Mouse (Mus musculus) MN1 (cell line): ENCODE results near the gene Saxo1.
A peak's percentile ranks its signal among the peaks of the same experiment; 100 is the strongest.

Source experiments
- DNase-seq: peaks from one replicate; pipeline ENCODE4 v3.0.0-alpha.2; 2016; ENCODE audit warnings: low spot score

Saxo1 gene

DNA sequence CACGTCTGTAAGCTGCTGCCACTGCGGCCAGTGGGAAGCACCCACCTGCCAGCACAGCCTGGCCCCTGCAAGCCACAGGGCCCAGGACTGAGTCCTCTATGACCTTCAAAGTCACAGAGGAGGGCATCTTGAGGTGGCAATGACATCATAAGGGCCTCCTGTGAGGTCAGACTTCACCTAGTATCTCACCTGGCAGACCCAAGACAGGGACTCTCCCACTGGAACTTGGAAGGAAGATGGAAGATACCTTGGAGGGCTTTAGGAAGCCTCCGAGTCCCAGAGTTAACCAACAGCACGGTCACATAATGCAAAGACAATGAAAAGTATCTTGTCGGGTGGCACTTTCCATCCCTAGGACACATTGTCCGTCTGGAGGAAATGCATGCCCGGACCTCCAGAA is at the start of gene Saxo1:
TSS of gene Saxo1 (minus strand) at position 101 of the 400 bp plus-strand sequence.
- no peak for DNase-seq

DNA sequence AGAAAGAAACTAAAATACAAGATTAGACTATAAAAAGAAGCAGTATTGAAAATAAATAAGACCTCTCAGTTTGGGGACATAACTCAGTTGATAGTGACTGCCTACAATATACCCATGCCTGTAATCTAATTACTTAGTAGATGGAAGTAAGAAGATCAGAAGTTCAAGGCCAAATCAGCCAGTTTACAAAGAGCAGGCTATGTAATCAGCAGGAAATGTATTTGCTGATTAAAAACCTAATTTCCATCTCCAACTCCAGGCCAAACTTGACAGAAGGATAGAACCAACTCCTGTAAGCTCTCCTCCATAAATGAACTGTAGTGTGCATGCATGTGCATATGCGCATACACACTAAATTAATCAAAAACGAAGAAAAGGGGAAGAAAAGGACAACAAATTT is 33.2 kb upstream of the Saxo1 start:
- DNase-seq, result no peak

DNA sequence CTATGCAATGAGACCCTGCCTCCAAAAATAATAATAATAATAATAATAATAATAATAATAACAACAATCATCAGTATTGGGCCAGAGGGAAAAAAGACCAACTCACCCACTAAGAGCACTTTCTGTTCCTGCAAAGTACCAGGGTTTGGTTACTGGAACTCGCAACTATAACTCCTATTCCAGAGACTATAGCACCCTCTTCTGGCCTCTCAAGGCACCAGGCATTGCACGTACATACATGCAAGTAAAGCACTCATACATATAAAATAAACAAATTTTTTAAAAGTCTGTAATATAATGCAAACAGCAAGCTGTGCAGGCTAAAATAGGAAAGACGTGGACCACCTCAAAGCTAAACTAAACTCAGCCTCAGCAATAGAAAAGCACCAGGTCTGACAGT is 30.1 kb upstream of the Saxo1 start:
- no peak for DNase-seq

DNA sequence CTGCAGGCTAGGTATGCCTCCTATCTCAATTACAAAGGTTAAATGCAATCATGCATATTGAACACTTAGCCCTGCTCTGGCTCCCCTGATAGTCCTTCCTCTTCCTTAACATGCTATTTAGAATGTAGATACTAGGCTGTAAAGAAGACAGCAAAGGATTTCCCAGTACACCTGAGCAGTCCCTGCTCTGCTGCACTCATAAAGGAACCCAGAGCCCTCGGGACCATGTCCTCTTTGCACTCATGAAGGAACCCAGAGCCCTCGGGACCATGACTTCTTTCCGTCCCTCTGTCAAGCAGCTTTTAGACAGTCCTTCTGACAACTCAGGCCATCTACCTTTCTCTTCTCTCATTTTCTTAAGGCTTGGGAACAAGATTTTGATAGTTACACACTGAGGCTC is 22.5 kb upstream of the Saxo1 start:
- DNase-seq, result no peak

DNA sequence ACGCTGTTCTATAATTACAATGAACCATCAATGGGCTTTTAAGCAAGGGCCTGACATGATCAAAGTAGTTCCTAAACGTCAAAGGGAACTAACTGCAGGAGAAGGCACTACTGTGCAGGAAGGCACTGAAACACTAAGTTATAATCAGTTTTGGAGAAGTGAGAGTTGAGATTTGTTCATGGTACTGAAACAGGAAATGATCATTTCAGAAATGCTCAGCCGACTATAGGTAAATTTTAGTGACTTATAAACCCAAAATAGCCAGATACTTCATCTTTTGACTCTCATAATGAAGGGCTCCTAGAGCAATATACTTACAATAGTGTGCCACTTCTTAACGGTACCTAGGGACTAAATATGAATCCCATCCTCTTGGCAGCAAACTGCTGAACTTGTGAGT is 21.9 kb upstream of the Saxo1 start:
- DNase-seq, result no peak

DNA sequence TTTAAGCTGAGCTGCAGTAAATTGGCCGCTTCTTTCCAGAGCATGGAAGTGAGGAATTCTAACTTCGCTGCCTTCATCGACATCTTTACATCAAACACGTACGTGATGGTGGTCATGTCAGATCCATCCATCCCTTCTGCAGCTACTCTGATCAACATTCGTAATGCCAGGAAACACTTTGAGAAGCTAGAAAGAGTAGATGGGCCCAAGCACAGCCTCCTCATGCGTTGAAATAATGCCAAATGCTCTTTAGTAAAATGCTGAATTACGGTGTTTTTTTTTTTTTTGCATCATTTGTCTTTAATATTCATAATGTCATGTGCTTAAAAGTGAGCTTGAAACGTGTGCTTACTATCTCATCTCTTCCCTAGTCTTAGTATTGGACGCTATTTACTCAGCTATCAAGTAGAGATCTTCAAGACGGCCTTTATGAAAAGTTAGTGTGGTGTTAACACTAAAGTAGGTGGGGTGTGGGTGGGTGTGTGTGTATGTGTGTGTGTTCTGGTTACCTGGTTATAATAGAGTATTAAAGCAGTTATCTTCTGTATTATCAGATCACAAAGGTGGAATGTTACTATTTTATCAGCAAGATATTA is 18.6 kb upstream of the Saxo1 start:
- peak; percentile 14 for DNase-seq

DNA sequence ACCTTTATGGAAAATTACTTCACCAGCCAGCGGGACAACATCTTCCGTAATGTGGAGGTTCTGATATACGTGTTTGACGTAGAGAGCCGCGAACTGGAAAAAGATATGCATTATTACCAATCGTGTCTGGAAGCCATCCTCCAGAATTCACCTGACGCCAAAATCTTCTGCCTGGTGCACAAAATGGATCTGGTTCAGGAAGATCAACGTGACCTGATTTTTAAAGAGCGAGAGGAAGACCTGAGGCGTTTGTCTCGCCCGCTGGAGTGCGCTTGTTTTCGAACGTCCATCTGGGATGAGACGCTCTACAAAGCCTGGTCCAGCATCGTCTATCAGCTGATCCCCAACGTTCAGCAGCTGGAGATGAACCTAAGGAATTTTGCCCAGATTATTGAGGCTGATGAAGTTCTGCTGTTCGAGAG is 18.0 kb upstream of the Saxo1 start:
- peak; percentile 53 for DNase-seq

DNA sequence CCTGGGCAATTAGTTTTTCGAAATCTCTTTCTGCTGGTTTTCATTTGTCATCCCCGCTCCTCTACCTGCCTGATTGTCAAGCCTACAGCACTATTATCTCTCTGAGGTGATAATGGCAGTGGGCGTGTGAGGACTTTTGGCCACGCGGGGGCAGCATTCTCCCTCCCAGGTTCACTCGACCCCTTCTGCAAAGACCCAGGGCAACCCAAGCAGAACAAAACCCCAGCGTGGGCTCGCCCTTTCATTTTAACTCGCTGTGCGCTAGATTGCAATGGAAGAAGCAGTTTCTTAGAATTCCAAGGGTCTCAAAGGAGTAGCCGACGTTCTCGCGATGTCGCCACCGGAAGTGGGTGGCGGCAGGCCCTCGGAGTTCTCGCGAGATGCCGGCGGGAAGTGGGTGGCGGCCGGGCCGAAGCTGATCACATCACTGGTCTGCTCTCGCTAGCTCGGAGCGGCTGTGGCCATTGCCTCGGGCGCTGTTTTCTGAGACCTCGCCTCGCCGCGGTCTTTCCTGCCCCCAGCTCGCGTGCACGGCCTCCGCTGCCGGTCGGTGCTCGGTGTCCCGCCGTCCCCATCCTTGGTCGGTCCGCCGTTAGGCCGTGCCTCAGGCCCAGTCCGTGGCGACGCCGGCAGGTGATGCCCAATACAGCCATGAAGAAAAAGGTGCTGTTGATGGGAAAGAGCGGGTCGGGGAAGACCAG is 17.3 kb upstream of the Saxo1 start, which contains the start of gene Rraga:
TSS of gene Rraga (plus strand) at position 386 of the 701 bp plus-strand sequence.
- peak; percentile 96 for DNase-seq

DNA sequence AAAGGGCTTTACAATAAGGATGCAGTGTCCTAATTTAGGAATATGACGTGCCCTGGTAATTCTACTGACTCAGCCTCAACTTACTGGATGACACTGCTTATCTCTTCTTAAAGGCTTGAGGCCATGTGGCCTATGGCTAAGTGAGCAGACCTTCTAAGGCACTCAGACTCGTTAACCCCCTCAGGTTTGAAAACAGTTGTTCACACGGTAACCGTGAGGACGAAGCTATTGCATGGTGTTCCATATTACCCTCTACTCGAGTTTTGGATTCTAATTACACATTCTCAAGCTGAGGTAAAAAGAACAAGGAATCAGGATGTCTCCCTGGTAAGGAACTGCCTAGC is 16.8 kb upstream of the Saxo1 start:
- DNase-seq, result peak; percentile 49

DNA sequence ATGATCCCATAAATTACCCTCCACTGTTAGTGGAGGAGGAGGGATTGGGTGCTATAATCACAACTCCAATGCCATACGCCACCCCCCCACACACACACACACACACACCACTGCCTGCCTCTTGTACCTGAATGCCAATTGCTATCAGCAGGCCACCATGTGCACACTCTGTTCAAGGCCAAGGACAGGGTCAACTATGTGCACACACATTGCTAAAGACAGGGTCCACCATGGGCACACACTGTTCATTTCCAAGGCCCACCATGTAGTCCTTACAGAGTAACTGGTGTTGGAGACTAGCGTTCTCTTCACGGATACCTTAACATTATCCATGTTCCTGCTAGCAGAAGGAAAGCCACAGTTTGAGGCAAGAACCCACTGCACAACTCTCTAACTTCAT is 2.9 kb upstream of the Saxo1 start:
- no peak for DNase-seq

DNA sequence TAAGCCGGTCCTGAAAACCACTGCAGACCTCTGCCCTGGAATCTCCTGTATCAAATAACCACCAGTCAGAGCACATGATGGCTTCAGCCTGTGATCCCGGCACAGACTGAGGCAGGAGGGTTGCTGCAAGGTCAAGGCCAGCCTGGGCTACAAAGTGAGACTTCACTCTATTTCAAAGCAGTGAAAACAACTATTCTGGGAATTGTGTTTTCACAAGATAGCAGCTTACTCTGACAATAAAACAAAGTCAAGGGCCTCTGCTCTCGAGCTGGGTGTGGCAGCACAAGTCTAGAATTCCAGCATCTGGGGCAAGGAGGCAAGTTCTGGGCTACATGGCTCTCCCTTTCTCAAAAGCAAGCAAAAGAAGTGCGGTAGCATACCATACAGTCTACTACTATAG is 878 bp upstream of the Saxo1 start:
- DNase-seq, result no peak

DNA sequence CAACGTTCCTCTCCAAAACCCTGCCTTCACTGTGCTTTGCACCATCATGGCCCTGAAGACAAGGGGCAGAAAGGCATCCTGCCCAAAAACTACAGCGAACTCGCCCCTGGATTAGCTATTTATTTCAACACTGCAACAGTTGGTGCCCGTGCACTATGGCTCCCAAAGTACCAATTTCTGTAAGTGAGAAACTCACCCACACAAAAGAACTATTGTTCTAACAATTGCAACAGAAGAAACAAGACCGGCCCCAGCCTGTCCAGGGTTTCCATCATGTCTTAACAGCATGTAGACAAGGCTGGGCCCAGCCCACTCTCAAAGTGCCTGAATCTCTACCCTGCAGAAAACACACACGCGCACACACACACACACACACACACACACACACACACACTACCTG is 757 bp downstream of the Saxo1 start:
- no peak for DNase-seq

DNA sequence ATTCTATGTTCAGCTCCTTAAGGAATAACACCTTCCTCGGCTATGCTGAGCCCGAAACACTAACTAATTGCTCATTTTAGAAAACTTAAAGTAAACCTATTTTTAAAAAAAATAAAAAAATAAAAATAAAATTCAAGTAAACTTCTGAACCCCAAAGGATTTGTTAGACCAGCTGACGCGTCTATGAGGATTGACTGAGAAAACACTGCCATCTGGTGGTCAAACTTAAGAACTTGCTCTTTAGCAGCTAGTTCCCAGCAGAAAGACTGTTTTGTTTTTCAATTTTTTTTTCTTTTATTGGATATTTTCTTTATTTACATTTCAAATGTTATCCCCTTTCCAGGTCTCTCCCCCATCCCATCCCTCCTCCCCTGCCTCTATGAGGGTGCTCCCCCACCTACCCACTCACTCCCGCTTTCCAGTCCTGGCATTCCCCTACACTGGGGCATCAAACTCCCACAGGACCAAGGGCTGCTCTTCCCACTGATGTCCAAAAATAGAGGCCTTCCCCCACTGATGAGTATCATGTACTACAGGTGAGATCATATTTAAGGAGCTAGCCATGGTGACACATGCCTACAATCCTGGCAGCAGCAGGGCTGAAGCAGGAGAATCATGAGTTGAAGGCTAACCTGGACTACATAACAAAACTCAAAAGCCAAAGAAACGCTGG is 3.0 kb downstream of the Saxo1 start:
- peak; percentile 47 for DNase-seq

DNA sequence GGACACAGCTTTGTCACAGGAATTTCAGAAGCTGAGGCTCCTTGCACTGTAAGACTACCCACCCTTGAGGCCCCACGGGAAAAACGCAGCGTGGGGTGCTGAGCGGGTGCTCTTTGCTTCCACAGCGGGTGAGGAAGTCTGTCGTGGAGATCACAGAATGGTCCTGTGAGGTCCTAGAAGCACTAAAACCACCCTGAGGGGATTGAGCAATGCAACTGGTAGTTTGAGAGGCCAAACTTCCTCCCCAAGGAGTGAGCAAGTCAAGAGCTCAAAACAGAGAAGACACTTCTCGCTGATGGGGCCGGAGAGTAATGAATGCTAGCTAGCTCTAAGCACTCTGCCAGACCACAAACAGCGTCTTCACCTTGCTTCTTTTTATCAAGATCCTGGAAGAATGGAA is 9.8 kb downstream of the Saxo1 start:
- no peak for DNase-seq

DNA sequence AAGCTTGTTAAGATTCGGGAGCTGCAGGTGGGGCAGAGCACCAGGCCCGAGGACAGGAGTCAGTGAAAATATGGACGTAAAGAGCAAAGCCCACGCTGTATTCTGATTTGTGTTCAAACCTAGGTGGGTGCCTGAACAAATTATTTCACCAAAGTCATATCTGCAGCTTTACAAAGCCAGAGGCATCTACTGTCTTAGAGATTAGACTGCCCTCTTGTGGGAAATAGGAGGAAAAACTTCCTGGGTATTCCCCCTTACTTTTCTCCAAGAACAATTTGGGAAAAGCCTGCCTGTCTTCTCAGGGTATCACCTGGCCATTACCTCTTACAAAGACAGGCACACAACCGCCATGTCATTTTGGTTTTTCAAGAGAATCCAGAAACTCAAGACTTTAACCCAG is 12.5 kb downstream of the Saxo1 start:
- DNase-seq, result peak; percentile 18

DNA sequence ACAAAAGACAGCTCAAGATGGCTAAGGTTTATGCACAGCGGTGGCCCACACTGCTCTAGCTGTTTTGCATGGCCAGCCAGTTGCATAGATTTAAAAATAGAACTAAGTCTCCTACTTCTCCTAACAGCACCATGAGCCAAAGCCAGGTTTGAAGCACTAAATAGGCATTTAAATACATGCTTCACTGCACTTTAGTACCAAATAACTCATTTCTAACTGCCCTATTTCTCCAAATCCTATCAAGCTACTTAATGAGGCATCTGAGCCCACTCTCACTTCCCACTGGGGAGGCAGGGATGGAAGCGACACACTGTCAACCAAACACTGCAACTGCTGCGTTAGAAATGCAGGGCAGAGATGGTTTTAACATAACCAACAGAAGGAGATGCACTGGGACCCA is 14.1 kb downstream of the Saxo1 start:
- DNase-seq, result no peak

DNA sequence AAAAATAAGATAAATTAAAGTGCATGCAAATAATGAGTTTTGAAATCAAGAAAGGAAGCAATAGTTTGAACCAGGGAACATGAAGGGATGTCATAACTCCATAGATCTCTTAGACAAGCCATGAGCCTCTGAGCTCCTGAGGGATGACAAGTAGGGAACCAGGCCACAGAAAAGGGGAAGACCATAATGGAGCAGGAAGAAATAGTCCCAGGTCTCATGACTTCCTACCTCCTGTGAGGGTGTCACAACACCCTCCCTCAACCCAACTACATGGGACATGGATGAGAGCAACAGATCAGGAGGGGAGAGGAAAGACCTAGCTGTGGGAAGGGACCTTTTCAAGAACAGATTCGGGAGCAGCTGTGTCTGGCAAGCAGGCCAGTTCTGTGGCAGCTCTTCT is 16.6 kb downstream of the Saxo1 start:
- DNase-seq, result no peak

DNA sequence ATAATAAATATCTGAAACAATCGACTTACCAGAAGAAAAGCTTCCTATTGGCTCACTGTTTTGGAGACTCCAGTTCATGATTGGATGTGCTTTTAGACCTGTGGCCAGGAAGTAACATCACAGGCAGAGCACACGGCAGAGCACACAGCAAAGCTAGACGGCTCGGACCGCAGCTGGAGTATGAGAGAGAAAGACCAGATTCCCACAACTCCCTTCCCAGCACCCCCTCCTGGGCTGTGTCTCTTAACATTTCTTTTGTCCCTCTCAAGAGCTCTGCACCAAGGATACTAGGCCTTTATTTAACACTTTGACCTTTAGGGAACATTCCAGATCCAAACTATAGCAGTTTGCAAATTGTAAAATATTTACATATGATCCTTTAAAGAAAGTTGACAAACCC is 19.2 kb downstream of the Saxo1 start:
- no peak for DNase-seq

DNA sequence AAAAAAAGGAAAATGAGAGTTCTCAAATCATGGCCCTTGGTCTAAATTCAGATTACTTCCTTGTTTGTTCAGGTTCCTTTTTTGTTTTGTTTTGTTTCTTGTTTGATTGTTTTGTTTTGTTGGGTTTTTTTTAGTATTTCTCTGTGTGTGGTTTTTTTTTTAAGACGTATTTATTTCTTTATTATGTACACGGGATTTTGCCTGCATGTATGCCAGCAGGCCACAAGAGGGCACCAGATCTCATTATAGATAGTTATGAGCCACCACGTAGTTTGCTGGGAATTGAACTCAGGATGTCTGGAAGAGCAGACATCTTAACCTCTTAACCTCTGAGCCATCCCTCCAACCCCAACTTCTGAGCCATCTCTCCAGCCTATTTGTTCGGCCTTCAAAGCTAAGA is 20.2 kb downstream of the Saxo1 start:
- DNase-seq, result peak; percentile 45

DNA sequence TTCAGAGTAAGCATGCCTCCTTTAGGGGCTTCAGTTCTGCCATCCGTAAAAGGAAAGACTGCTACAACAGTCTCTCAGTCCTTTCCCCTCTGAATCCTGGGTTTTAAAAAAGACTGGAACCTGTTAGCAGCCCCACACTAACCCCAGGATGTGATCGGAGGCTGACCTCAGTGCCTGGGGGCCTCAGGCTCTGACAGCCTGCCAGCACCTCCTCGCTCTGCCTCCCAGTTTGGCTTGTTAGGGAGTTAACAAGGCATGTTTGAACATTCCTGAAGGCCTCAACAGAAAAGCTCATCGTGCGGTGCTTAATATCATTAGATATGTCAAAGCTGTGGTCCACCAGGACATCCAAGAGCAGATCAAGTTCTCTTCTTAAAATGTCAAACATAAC is 24.0 kb downstream of the Saxo1 start:
- no peak for DNase-seq

DNA sequence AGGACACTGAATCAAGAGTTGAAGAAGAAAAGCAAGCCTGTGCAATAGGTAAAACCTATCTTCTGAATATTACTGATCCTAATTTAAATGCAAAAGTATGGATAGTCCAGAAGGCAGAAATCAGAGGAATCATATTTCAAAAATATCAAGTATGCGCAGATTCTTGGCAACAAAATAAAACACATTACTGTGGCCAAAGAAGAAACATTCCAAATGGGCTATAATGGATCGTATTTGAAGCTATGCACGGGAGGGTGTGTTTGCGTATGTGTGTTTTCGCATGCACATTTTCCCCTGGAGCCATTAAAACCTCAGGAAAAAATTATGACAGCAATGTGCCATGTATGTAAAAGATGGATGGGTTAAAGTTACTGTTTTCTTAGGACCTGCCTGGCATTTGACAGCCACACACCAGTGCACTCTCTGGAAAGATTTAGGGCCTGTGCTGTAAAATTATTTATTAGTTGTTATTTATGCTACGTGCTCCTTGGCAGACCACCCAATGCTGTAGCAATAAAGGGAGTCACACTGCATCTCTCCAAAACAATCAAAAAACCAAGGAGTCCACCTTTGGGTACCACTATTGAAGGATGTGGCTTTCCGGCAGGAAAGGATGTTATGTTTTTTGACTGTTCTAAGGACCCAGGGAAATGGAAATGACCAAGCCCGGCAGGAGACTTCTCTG is 24.6 kb downstream of the Saxo1 start:
- DNase-seq, result no peak

DNA sequence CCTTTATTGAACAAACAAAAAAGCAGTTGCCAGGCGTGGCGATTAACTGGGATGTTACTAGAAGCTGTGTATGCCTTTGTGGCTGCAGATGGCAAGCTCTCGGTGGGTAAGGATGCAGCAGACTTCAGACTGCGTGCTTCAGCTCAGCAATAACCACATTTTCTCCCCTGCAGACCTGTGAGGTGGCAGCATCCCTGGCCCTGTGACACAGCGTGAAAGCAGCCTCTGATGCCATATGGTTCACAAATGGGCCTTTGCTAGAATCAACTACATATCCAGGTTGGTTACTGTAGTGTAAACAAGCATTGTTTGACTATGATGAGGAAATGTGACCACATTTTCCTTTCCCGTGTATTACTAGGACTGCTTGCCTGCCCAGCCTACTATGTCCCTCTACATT is 29.0 kb downstream of the Saxo1 start:
- DNase-seq, result no peak
